Mouse (Mus musculus) naive thymus-derived CD4-positive, alpha-beta T cell, adult 2 months (primary cell): ENCODE data around the gene Rusc2.

Experiments
- DNase-seq: peaks from one replicate; pipeline ENCODE4 v3.0.0-alpha.2; 2011; ENCODE audit warnings: low read depth

The Rusc2 gene

GRCm38 (mm10) chr4:43416071-43416490 is 34.3 kb downstream of the Rusc2 start:
- no peak for DNase-seq

DNA sequence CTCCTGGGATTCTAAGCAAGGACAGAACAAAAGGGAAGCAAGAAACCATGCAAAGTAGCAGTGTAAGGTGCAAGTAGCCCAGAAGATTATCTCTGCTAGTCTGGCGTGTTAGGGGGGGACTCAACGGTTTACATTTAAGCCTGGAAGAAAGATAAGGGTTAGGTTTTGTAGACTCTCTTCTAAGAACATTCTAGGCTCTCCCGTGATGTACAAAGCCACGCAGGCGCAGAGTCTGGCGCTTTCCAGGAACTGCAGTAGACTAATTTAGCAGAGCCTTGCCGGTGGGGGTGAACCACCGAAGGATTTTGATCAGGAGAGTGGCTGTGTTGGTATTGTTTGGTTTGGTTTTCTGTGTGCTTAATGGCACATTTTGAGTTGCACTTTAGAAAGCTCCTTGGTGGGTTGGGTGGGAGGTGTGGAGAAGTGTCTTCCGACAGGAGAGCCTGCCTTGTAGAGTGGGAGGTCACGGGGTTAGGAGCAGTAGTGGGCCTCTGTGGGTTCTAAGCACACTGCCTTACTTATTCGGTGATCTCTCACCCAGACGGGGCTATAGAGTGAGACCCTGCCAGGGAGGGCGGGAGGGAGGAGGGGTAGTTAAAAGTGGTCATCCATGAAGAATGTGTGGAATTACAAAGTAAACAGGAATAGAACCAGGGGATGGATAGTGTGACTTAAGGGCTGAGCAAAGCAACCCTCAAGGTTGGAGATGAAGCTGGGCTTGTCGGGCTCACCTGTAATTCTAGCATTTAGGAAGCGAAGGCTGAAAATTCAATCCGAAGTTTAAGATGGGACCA is 35.7 kb downstream of the Rusc2 start:
- DNase-seq: no peak

- no peak for DNase-seq
Measured at GRCm38 (mm10) chr4:43418450-43418849, 36.7 kb downstream of the Rusc2 start.

GRCm38 (mm10) chr4:43418973-43419656 is 37.3 kb downstream of the Rusc2 start:
- DNase-seq: no peak

- no peak for DNase-seq
Measured at GRCm38 (mm10) chr4:43419801-43420281, 38.1 kb downstream of the Rusc2 start.

DNA sequence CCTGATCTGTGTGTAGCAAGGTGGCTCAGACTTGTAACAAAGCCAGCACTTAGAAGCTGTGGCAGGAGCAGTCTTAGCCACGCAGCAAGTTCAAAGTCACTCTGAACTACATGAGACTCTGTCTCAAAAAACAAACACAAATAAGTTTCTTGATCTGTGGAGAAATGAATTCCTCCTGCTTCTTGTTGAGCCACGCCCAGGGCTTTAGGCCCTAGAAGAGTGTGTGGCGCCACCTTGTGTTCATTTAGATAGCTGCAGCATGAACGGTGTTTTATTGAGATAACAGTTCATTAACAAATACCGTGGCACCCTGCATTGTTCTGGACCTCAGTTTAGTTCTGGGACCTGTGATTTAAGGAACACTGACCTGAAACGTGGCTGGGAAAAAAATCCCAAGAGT is 38.5 kb downstream of the Rusc2 start:
- peak; percentile 82 for DNase-seq

DNA sequence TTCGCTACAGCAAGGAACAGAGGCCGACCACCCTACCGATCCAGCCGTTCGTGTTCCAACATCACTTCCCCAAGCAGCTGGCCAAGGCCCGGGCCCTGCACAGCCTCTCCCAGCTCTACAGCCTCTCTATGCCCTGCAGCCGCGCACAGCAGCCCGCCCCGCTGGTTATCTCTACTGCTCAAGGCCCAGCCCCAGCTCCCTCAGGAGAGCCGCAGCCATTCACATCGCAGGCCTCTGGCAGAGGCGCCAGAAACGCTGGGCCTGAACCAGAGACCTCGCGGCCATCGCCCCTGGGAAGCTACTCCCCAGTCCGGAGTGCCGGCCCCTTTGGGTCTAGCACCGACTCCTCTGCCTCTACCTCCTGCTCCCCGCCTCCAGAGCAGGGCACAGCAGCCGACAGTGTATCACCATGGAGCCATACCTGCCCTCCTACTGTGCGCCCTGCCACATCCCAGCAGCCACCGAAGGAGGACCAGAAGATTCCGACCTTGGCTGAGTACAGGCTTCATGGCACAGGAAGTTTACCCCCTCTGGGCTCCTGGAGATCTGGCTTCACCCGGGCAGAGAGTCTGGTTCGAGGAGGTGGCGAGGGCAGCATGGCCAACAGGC is 40.0 kb downstream of the Rusc2 start:
- DNase-seq: no peak

DNA sequence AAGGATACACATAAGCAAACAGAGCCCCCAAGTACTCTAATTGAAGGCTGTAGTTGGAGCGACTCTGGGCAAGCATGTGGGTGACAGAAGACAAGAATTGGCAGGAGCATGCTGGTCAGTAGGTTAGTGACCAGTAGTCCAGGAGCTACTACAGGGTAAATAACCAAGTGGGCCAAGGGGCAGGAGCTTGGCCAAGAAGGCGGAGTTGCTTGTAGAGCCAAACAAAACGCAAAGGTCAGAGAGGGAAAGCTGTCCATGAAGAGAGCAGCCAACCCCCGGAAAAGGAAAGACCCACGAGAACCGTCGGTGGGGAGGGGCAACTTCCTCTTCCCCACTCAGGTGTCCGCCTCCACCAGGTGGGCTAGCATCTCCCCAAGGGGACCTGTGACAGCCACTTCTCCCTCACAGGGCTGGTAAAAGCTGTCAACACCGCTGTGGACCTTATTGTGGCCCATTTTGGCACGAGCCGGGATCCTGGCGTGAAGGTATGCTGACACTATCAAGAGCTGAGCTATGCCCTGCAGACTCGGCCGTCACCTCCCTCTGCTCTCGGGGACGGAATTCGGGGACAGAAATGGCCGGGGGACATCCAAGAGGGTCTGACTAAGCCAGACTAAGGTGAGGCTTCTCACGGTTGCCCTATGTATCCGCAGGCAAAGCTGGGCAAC is 41.6 kb downstream of the Rusc2 start:
- DNase-seq: no peak

GRCm38 (mm10) chr4:43424072-43424471 is 42.3 kb downstream of the Rusc2 start:
- no peak for DNase-seq

- DNase-seq: no peak
Measured at GRCm38 (mm10) chr4:43425197-43425596, 43.4 kb downstream of the Rusc2 start.

DNA sequence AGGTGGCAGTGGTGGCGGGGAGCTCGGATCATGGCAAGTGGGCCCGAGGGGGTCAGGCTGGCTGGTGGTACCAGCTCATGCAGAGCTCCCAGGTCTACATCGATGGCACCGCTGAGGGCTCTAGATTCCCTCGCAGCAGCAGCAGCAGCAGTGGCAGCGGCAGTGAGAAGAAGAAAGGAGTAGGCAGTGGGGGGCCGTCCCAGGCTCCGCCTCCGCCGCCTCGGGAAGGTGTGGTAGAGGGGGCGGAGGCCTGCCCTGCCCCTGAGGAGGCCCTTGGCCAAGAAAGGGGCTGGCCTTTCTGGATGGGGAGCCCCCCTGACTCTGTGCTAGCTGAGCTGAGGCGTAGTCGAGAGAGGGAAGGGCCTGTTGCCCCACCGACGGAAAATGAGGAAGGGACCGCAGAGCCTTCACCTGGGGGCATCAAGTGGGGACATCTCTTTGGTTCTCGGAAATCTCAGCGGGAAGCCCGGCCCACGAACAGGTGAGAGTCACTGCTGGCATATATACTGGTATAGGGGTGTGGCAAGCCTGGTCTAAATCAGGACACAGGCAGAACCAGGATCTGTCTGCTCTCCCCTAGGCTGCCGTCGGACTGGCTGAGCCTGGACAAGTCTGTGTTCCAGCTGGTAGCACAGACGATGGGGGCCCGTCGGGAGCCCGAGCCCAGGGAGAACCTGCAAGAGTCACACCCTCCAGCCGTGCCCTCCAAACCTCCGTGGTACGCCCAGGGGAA is 44.0 kb downstream of the Rusc2 start:
- DNase-seq: no peak

GRCm38 (mm10) chr4:43426487-43426886 is 44.7 kb downstream of the Rusc2 start:
- DNase-seq: no peak

DNA sequence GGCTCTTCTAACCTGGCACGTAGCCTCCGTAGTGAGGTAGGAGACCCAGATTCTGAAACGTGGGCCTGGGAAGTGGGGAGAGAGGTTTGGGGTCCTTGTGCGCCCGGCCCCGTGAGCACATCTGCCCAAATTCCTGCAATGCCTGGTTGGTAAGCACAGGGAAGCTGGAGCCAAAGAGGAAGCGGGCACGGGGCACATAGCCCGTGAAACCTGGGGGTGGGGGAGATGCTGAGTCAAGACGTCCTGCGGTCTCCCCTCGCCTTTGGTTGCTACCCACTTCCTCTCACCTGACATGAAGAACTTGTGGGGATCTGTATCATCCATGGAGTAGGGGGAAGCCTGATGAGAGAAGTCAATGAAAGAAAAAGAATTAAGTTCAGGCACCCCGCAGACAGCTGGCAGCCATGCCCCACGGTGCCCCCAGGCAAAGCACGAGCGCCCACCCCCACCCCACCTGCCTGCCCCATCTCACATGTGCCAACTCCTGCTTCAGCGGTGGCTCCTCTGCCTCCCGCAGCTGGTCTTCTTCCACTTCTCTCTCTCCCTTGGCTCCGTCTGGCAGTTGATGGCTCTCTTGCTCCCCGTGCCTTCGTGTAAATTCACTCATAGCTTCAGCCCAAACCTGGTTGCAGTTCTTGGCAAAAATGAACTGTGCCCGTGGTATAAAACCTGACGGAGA is 45.9 kb downstream of the Rusc2 start:
- peak; percentile 80 for DNase-seq

GRCm38 (mm10) chr4:43428180-43428861 is 46.5 kb downstream of the Rusc2 start:
- no peak for DNase-seq

DNA sequence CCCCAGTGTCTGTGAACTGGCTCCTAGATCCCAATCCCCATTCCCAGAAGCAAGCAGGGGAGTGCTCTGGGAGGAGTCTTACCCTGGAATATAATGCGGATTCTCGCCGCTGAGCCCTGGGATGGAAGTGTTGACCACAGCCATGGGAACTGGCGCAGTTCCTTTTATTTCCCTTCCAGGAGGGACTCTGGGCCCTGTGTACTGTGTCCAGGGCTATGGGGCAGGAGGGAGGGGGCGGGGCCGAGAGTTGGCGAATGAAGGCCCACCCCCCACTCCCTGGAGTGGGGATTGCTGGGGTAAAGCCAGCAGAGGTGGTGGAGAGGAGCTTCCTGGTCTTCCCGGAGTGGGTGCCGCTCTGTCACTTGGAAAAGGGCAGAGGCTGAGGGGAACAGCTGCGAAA is 47.2 kb downstream of the Rusc2 start, which contains the start of gene Fam166b:
Gene Fam166b, minus strand, starts transcription at position 189 of the 400 bp plus-strand sequence.
- no peak for DNase-seq

GRCm38 (mm10) chr4:43431690-43432089 is 49.9 kb downstream of the Rusc2 start:
- peak; percentile 90 for DNase-seq

DNA sequence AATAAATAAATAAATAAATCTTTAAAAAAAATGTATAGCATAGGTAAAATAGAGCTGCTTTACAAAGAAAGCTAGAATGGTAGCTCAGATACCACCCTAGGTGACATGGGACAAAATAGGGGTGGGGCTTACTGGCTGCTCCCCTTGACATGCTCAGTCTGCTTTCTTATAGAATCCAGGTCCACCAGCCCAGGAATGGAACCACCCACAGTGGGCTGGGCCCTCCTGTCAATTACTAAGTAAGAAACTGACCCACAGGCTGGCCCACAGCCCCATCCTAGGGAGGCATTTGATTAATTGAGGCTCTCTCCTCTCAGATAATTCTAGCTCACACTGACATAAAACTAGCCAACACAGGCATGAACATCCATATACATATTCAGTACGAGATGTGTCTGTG is 51.1 kb downstream of the Rusc2 start:
- DNase-seq: no peak

DNA sequence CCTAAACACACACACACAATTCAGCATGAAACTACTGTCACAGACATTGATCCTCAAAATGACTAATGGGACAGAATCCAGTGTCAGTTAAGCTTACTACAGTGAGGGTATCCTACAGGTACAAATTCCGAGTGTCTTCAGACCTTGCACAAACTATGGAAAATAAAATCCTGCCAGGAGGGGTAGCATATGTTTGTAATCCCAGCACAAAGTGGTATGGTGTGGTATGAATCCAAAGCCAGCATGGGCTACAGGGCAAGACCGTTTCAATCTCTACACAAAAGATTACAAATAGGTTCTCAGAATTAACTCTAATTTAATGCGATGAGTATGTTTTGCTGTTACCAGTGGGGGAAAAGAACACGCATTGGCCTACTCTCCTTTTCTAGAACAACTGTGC is 59.9 kb downstream of the Rusc2 start, which contains the start of gene Tesk1:
Gene Tesk1, plus strand, starts transcription at position 301 of the 400 bp plus-strand sequence.
- DNase-seq: no peak

- DNase-seq: peak; percentile 100
Measured at GRCm38 (mm10) chr4:43442044-43442443, 60.3 kb downstream of the Rusc2 start.
